Mouse (Mus musculus): ENCODE measurements around the gene Prr12. TPM values are rescaled to one million over a fixed set of nuclear protein-coding genes. Genes with fewer than 3 reads are reported as not detected.

Gene Prr12
- polyA plus RNA-seq, 1 experiment from 2014 or later, result 15.3 TPM

GRCm38 (mm10) chr7:45091001-45091990 lies 38.6 kb upstream of the Prr12 start:
- no peaks in the 10 kb centered on the region for H3K9me3 ChIP-seq
- 0 out of 2 replicates have a peak overlapping the region, but pooled peaks have one; percentile 35 for H3K9ac ChIP-seq
- WGBS, result 18% methylated on average over 35 of the region's 35 CpGs
- ATAC-seq (ENCODE audit: low FRiP score, low read depth), result peak; percentile 38; the same call in 1 of the 2 replicates
- H3K4me3 ChIP-seq, result peak overlapping the region; percentile 40
- no peaks in the 10 kb centered on the region for H3K27me3 ChIP-seq
- 0 out of 2 replicates have a peak overlapping the region, but pooled peaks have one; percentile 24 for H3K27ac ChIP-seq (replicated peaks)
- H3K4me1 ChIP-seq (replicated peaks), result peaks cover 5% of the 10 kb centered on the region; the same call in 1 of the 2 replicates
- H3K36me3 ChIP-seq, result 0 out of 2 replicates have a peak, but pooled peaks cover 3% of the 10 kb centered on the region
- H3K4me2 ChIP-seq, result peak overlapping the region; percentile 64

DNA sequence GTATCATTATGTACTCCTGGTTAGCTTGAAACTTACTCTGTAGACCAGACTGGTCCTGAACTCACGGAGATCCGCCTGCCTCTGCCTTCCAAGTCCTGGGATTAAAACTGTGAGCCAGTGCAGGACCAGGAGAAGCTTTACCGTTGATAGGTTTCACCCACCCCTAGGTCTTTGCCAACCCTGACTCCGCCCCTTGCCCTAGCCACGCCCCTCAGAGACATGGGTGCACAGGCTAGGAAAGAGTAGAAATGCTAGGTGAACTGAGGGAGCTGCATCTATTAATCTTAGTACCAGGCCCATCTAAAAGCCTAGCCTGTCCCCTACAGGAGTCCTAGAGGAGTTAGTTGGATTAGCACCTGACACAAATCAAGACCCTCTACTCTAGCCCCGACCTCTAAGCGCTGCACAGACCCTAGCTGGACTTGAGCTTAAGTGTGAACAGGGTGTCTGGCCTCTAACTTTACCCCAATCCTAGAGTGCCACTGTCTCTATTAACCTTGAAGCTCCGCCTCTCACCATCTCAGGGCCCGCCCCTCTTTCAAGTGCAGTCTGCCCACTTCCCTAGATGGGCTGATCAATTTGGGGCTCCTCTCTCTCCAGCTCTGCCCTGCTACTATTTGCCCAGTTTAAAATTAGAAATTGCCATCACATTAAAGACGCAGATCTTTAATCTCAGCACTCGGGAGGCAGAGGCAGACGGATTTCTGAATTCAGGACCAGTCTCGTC lies 37.7 kb upstream of the Prr12 start:
- WGBS, result 82% methylated on average over 13 of the region's 13 CpGs
- Histone ChIP-seq H3K4me1 (replicated peaks) (peaks cover 5% of the 10 kb centered on the region; the same call in 1 of the 2 replicates), H3K9ac (no peak overlapping the region), H3K27ac (replicated peaks) (no peak overlapping the region), H3K9me3 (no peaks in the 10 kb centered on the region), H3K36me3 (0 out of 2 replicates have a peak, but pooled peaks cover 4% of the 10 kb centered on the region), H3K27me3 (no peaks in the 10 kb centered on the region), H3K4me2 (no peak overlapping the region), H3K4me3 (no peak overlapping the region)
- ATAC-seq (ENCODE audit: low FRiP score, low read depth), result no peak

DNA sequence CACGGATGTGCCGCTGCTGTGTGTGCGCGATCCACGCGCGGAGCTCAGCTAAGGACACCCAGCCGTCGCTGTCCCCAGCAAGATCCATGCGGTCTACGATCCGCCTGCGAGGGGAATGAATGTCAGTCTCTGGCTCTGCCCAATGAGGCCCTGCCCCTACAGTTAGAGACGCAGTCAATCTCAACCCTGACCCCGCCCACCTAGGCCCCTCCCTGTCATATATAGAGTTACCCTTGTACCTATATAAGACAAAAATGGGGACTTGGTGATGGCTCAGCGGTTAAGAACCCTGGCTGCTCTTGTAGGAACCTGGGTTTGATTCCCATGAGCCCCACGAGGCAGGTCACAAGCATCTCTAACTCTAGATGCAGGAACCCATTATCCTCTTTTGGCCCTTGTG lies 35.9 kb upstream of the Prr12 start:
- no peak for ATAC-seq (ENCODE audit: low FRiP score, low read depth)
- no peaks in the 10 kb centered on the region for H3K27me3 ChIP-seq
- no peak overlapping the region for H3K9ac ChIP-seq
- no peak overlapping the region for H3K4me2 ChIP-seq
- H3K4me3 ChIP-seq, result no peak overlapping the region
- H3K36me3 ChIP-seq, result 0 out of 2 replicates have a peak, but pooled peaks cover 4% of the 10 kb centered on the region
- peaks cover 5% of the 10 kb centered on the region; the same call in 1 of the 2 replicates for H3K4me1 ChIP-seq (replicated peaks)
- 93% methylated on average over 17 of the region's 17 CpGs for WGBS
- H3K9me3 ChIP-seq, result no peaks in the 10 kb centered on the region
- H3K27ac ChIP-seq (replicated peaks), result no peak overlapping the region

DNA sequence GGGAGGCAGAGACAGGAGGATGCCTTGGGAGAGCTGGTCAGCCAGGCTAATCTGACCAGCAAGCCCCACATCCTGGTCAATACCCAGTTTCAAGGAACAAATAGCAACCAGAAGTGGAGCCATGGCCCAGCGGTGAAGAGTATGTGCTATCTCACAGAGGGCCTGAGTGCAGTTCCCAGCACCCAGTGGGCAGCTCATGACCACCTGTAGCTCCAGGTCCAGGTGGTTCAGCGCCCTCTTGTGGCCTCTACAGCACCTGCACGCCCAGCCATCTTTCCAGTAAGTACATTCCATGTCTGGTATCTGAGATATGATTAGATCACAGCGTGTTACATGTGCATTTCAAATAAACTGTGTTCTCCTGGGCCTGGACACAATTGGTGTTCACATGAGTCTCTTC lies 33.4 kb upstream of the Prr12 start:
- Histone ChIP-seq H3K27ac (replicated peaks) (no peak overlapping the region), H3K9ac (no peak overlapping the region), H3K4me2 (no peak overlapping the region), H3K4me1 (replicated peaks) (0 out of 2 replicates have a peak, but pooled peaks cover 1% of the 10 kb centered on the region), H3K27me3 (no peaks in the 10 kb centered on the region), H3K36me3 (0 out of 2 replicates have a peak, but pooled peaks cover 4% of the 10 kb centered on the region), H3K4me3 (no peak overlapping the region), H3K9me3 (no peaks in the 10 kb centered on the region)
- ATAC-seq (ENCODE audit: low FRiP score, low read depth), result no peak
- 80% methylated on average over 4 of the region's 4 CpGs for WGBS

DNA sequence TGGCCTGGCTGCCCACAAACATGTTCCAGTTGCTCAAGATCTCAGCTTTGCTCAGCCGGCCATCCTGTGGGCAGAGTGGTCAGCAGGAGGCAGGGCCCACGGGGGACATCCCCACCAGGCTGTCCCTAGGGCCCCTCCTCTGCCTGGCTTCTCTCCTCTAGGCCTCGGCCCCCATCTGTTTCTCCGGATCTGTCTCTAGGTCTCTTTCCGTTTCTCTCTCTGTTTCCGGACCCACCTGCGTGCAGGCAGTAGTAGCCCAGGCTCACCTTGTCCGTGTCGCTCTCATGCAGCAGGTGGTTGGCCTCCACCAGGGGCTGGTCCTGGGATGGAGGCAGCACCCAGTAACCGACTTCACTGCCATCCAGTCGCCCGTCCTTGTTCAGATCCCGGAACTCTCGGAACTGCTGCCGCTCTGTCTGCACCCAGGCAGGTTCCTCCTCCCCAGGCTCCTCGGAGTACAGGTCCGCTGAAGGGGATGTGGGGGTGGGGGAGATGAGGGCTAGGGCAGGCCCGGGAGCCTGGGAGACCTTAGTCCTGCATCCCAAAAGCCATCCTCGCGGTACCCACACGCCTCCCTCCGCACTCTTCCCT lies 30.7 kb upstream of the Prr12 start:
- Histone ChIP-seq H3K4me3 (no peak overlapping the region), H3K4me1 (replicated peaks) (peaks cover 5% of the 10 kb centered on the region), H3K9ac (no peak overlapping the region), H3K36me3 (0 out of 2 replicates have a peak, but pooled peaks cover 4% of the 10 kb centered on the region), H3K27me3 (no peaks in the 10 kb centered on the region), H3K4me2 (no peak overlapping the region), H3K9me3 (no peaks in the 10 kb centered on the region), H3K27ac (replicated peaks) (no peak overlapping the region)
- WGBS, result 83% methylated on average over 22 of the region's 22 CpGs
- no peak for ATAC-seq (ENCODE audit: low FRiP score, low read depth)

DNA sequence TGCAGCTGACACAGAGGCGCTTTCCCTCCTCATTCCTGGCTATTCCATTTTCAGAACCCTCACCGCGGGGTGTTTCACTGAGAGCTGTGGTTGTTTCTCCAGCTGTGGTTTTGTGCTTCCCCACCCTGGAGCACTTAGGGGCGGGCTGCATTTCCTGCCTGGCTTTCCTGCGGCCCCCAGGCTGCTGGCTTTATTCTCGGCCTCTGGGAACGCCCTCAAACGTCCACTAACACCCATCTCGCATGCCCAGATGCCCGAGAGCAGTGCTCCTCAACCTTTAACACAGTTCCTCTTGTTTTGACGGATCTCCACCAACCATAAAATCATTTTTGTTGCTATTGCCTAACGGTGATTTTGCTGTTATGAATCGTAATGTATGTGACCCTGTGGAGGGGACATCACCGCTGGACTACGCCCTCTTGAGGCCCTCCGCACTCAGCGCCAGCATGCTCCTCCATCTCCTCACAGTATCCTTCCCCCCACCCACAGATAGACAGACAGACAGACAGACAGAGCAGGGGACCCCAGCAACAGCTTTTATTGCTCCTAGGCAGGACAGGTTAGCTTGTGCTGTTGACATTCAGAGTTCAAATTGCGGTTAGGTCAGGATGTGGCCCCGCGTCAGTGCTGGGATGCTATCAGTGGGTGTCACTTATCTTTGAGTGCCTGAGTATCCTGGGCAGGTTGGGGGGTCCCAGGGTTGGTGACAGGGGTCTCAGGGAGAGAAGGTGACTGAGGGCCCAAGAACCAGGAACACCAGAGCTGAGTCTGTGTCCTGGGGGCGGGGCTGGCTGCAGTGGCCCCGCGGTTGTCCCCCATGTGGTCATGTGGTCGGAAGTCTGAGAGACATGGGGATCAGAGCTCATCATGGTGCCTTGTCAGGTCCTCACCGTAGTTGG lies 30.0 kb upstream of the Prr12 start:
- Histone ChIP-seq H3K4me1 (replicated peaks) (peaks cover 5% of the 10 kb centered on the region), H3K27me3 (no peaks in the 10 kb centered on the region), H3K27ac (replicated peaks) (peak overlapping the region; percentile 69), H3K9me3 (no peaks in the 10 kb centered on the region), H3K9ac (no peak overlapping the region), H3K36me3 (peaks cover 7% of the 10 kb centered on the region; the same call in 1 of the 2 replicates), H3K4me2 (no peak overlapping the region), H3K4me3 (no peak overlapping the region)
- ATAC-seq (ENCODE audit: low FRiP score, low read depth), result no peak
- whole genome bisulfite sequencing, result 73% methylated on average over 25 of the region's 25 CpGs

DNA sequence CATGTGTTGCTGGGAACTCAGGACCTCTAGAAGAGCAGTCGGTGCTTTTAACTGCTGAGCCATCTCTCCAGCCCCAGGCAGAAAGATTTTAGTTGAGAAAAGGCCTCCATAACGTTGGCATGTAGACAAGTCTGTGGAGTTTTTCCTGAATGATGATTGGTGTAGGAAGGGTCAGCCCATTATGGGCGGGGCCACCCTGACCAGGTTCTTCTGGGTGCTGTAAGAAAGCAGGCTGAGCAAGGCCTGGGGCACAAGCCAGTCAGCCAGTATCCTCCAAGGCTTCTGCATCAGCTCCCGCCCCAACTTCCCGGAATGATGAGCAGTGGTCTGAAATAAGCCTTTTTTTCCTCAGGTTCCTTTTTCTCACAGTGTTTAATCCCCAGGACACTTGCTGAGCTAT lies 28.3 kb upstream of the Prr12 start:
- Histone ChIP-seq H3K27ac (replicated peaks) (no peak overlapping the region), H3K27me3 (no peaks in the 10 kb centered on the region), H3K9ac (no peak overlapping the region), H3K4me3 (no peak overlapping the region), H3K36me3 (peaks cover 8% of the 10 kb centered on the region), H3K9me3 (no peaks in the 10 kb centered on the region), H3K4me2 (no peak overlapping the region), H3K4me1 (replicated peaks) (peaks cover 5% of the 10 kb centered on the region)
- 54% methylated on average over 5 of the region's 5 CpGs for WGBS
- ATAC-seq (ENCODE audit: low FRiP score, low read depth), result no peak

DNA sequence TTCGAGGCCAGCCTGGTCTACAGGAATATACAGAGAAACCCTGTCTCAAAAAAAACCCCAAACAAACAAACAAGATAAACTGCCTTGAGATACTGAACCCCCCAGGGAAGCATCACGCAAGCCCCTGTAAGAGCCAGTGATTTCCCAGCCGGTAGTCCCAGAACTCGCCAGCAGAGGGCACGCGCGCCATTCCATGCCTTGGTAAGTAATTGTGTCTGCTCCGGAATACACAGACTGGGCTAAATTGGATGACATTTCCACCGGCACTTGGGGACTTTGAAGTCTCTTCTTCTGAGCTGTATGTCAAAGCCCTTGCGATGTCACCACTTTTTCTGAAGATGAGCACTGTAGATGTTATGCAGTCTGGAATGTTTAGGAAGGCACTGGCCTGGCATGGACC lies 27.2 kb upstream of the Prr12 start:
- Histone ChIP-seq H3K36me3 (peaks cover 12% of the 10 kb centered on the region), H3K4me3 (no peak overlapping the region), H3K27ac (replicated peaks) (0 out of 2 replicates have a peak overlapping the region, but pooled peaks have one; percentile 29), H3K9me3 (no peaks in the 10 kb centered on the region), H3K4me1 (replicated peaks) (peaks cover 5% of the 10 kb centered on the region), H3K27me3 (no peaks in the 10 kb centered on the region), H3K9ac (no peak overlapping the region), H3K4me2 (0 out of 2 replicates have a peak overlapping the region, but pooled peaks have one; percentile 22)
- ATAC-seq (ENCODE audit: low FRiP score, low read depth), result peak; percentile 48
- WGBS, result under 1% methylated on average over 10 of the region's 10 CpGs

DNA sequence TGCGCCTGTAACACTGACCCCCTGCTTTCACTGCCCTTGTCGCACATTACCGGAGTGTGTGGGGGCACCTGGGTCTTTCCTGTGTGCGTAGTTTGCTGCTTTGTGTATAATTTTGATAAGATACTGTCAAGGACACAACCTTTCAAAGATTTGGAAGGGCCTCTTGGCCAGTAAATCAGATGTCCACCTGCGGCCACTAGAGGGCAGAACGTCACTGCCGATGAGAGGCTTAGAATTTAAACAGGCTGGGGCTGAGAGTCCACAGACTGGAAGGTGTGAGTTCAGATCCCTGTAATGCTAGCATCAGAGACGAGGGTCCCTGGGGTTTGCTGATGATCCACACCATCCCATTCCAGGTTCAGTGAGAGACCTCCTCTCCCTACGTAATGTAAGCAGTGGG lies 25.8 kb upstream of the Prr12 start:
- H3K4me2 ChIP-seq, result no peak overlapping the region
- no peak overlapping the region for H3K27ac ChIP-seq (replicated peaks)
- WGBS, result 40% methylated on average over 9 of the region's 9 CpGs
- H3K4me3 ChIP-seq, result no peak overlapping the region
- ATAC-seq (ENCODE audit: low FRiP score, low read depth), result no peak
- no peaks in the 10 kb centered on the region for H3K27me3 ChIP-seq
- no peaks in the 10 kb centered on the region for H3K9me3 ChIP-seq
- H3K9ac ChIP-seq, result no peak overlapping the region
- H3K4me1 ChIP-seq (replicated peaks), result peaks cover 5% of the 10 kb centered on the region
- H3K36me3 ChIP-seq, result peaks cover 14% of the 10 kb centered on the region

- Histone ChIP-seq H3K4me1 (replicated peaks) (peaks cover 5% of the 10 kb centered on the region), H3K4me2 (no peak overlapping the region), H3K9me3 (no peaks in the 10 kb centered on the region), H3K27me3 (no peaks in the 10 kb centered on the region), H3K9ac (no peak overlapping the region), H3K27ac (replicated peaks) (no peak overlapping the region), H3K36me3 (peaks cover 14% of the 10 kb centered on the region), H3K4me3 (no peak overlapping the region)
- no peak for ATAC-seq (ENCODE audit: low FRiP score, low read depth)
- 89% methylated on average over 2 of the region's 2 CpGs for WGBS
Measured at GRCm38 (mm10) chr7:45077829-45078228, 25.1 kb upstream of the Prr12 start.

- Histone ChIP-seq H3K4me3 (no peak overlapping the region), H3K4me2 (no peak overlapping the region), H3K27ac (replicated peaks) (no peak overlapping the region), H3K27me3 (no peaks in the 10 kb centered on the region), H3K36me3 (peaks cover 14% of the 10 kb centered on the region), H3K9me3 (no peaks in the 10 kb centered on the region), H3K9ac (no peak overlapping the region), H3K4me1 (replicated peaks) (peaks cover 5% of the 10 kb centered on the region)
- 85% methylated on average over 14 of the region's 14 CpGs for WGBS
- no peak for ATAC-seq (ENCODE audit: low FRiP score, low read depth)
Measured at GRCm38 (mm10) chr7:45077322-45077721, 24.6 kb upstream of the Prr12 start.

Measured in hindbrain, embryonic 15.5 days (tissue).